Mouse (Mus musculus) adrenal gland, adult (tissue): ENCODE measurements around the gene Cacna1a.

ENCODE experiments used
- DNase-seq, 2 experiments: peaks; one replicate each; pipeline ENCODE4 v3.0.0; 2022 to 2023; ENCODE audit warnings: low spot score in 1 of 2; ENCODE audit not compliant: inconsistent age in 2 of 2

Cacna1a gene

DNA sequence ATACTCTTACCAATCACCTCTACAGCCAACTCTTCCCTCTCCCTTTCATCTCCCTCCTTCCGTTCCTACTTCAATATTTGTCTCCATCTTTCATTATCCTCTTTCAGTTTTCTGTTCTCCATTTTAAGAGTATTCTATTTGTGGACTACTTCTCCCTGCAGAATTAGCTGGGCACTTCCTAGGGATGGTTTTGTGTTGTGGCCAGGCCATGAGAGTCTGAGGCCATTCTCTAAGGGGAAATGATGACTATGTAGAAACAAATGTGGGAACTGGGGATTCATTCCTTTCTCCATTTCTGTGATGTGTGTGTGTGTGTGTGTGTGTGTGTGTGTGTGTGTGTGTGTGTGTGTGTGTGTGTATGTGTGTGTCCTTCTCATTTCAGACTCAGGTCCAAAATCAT is 144.5 kb downstream of the Cacna1a start:
- no peak for DNase-seq

DNA sequence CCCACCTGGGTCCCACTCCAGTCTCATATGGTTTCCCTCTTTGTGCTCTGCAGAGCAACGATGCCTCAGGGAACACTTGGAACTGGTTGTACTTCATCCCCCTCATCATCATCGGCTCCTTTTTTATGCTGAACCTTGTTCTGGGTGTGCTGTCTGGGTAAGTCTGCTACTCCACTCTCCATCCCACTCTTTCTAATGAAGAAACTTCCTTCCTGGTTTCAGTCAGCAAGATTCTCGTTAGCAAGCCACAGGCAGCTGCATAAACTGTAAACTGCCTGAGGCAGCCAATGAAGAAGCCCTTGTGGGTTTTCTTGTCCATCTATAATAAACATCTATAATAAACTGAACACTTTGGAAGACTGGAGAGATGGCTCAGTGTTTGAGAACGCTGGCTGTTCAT is 145.1 kb downstream of the Cacna1a start:
- DNase-seq, result no peak

DNA sequence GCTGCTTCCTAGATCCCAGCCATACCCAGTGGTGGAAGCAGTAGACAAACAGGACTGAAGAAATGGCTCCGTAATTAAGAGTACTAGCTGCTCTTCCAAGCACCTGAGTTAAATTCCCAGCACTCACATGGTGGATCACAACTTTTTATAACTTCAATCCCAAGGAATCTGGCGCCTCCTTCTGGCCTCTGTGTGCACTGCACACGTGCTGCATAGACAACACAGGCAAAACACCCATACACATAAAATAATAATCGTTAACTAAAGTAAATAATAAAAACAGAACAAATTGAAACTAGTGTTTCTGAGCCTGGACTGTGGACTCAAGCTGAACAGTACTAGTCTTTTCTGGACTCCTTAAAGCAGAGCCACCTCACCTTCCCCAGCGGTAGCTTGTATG is 148.7 kb downstream of the Cacna1a start:
- DNase-seq, result no peak

DNA sequence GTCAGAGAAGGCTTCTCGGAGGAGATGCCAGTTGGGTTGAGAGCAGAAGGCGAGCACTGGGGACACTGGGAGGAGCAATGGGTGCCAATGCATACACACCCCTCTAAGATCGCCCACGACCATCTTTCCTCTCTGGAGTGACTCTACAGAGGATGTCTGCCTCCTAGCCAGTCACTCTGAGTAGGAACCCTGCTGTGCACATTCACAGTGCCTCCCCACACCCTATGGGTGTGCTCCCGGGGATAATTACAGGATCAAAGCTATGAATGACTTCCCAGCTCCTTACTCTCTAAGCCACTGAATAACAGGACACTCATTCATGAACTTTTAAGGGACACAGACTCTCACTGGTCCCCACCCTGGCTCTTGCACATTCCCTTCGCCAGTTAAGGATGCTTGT is 151.1 kb downstream of the Cacna1a start:
- DNase-seq, result no peak

DNA sequence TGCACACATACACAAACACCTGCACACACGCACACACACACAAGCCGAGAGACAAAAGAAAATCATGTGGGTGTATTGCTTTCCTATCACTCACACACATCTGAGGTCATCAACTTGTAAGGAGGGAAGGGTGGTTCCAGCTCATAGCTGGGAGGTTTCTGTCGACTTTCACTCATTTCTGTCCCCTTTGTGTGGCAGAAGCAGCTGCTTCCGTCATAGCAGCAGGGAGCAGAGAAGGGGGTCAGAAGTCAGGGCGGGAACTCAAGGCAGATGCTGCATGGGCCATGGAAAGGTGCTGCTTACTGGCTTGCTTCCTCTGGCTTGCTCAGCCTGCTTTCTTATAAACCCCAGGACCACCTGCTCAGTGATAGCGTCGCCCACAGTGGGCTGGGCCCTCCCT is 154.2 kb downstream of the Cacna1a start:
- DNase-seq, result no peak

DNA sequence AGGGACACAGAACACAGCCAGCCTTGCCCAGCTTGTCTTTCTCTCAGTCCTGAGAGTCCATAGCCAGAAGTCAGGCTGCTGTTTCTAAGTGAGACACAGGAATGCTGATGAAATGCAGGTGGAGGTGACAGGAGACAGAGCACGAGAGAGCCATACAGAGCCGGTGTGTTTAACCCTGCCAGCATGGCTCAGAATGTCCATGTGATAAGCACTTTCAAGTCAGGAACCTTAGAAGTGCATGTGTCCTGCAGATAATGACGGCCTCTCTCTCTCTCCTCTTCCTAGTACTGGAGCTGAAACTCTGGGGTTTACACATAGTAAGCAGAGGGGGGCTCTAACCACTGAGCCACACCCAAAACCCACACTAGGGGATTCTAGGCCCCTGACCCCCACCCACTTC is 157.3 kb downstream of the Cacna1a start:
- DNase-seq, result no peak

DNA sequence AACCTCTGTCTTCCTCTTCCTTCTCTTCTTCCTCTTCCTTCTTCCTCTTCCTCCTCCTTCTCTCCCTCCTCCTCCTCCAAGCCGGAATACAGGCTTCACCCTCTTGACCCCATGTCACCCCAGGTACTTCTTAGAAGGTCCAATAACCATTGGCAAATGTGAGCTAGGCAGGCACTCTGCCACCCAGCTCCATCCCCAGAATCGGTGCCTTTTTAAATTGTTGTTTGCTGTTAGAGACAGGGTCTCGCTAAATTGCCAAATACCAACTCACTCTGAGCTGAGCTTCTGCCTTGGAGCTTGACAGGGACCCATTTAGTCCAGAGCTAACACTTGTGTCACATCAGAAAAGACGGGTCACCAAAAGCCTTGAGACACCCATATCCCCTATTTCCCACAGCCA is 164.2 kb downstream of the Cacna1a start:
- no peak for DNase-seq

DNA sequence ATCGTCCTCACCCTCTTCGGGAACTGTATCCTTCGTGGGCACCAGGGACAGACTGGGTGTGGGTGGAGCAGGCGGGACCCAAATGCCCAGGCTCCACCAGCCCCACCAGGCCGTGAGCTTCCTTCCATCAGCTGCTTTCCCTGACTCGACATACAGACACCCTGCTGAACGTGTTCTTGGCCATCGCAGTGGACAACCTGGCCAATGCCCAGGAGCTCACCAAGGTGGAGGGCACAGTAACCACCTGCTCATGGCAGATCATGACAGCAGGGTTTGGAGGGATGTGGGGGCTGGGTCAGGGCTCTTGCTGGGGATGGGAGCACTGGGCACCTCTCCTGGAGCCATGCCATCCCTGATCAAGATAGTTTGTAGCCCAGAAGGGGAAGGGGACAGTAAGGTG is 164.9 kb downstream of the Cacna1a start:
- no peak for DNase-seq

DNA sequence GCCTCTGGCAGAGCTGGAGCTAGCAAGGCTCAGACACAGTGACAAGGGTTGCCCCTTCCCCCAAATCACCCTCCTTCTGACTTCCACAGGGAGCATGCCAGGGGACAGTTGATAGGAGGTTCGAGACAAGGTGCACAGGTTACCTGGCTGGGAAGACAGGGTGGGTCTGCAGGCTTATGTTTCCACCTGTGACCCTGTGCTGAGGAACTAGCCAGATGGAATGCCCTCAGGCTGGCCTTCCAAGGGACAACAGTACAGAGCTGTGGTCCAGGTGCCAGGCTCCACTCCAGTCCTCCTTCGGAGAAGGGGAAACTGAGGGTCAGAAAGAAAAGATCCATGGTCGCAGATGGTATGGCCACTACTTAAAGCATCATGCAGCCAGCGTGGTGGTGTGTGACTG is 165.4 kb downstream of the Cacna1a start:
- DNase-seq, result no peak

DNA sequence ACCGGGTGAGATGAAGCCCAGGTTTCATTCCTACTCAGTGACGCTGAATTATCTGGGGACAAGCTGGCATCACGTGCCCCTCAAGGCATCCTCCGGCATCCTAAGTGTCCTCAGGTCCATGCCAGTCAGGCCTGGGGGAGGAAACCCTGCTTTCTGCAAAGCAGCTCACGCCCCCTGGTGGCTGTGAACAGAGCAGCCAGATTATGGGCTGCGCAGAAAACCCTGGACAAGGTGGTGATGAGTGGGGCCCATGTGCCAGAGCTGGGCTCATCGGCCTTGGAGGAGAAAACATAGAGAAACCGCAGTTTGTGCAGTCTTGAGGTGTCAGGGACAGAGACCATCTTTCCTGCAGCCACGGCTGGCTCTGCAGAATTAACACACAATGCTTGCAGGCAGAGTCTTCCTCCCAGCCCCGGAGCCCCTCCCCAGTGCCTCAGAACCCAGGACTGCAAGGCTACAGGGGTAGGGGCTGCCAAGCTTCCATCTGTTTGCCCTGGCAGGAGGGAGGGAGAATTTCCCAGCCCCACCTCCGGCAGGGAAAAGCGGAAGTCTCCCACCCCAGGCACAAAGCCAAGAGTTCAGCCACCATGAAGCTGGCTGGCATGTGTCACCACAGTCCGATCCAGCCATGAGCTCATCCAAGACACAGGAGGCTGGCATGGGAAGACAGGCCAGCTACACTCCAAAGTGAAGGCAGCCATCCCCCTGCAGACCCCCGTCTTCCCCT is 166.2 kb downstream of the Cacna1a start:
- peak; percentile 53 to 77 for DNase-seq

DNA sequence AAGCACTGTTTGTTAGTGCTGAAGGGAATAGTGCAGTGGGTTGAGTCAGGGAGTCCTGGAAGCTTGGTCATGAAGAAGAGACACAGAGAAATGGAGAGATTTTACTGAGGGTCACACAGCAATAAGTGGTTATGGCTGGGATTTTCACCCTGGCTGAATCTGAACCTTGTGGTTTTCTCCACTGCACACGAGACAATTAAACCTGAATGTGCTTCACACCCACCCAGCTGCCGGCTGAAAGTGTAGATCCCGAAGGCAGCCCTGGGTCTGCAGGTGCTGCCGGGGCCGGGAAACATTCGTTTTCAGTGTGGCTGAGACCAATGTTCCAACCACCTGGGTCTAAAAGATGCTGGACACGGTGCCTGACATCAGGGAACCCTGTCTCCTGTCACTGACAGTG is 167.0 kb downstream of the Cacna1a start:
- DNase-seq, result no peak

DNA sequence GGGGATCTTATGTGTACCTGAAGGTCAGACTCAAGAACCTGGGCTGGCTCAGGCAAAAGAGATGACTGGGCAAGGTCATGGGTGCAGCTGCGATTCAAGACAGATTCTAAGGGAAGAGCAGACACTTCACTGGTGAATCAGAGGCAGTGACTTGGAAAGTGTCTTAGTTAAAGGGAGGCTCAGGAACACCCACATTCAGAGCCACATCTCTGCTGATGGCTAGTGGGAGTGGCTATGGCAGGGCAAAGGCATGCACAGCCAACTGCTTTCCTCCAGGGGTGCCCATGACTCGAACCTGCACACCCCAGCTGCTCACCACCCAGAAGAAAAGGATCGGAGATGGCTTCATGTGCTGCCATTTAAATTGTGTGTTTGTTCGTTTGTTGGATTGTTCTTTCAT is 169.7 kb downstream of the Cacna1a start:
- DNase-seq, result no peak

DNA sequence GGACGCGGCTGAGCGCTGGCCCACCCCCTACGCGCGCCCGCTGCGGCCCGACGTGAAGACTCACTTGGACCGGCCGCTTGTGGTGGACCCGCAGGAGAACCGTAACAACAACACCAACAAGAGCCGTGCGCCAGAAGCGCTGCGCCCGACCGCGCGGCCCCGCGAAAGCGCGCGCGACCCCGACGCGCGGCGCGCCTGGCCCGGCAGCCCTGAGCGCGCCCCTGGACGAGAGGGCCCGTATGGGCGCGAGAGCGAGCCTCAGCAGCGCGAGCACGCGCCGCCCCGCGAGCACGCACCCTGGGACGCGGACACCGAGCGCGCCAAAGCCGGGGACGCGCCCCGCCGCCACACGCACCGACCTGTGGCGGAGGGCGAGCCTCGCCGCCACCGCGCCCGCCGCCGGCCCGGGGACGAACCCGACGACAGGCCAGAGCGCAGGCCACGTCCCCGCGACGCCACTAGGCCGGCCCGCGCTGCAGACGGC is 170.9 kb downstream of the Cacna1a start:
- DNase-seq, result no peak

DNA sequence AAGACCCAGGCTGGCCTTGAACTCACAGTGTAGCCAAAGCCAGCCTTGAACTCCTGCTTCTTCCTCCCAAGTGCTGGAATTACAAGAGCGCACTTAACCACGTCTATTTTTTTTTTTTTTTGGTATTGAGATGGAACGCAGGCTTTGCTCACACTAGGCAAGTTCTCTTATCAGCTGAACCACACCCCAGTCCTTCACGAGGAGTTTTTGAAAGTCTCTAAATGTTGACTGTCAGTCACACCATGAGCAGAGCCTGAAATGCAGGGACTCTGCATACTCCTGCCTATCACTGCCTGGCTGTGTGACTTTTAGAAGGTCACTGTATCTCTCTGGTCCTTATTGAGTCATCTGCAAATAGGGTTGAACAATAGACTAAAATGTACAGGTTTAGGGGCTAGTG is 173.5 kb downstream of the Cacna1a start:
- DNase-seq, result no peak

DNA sequence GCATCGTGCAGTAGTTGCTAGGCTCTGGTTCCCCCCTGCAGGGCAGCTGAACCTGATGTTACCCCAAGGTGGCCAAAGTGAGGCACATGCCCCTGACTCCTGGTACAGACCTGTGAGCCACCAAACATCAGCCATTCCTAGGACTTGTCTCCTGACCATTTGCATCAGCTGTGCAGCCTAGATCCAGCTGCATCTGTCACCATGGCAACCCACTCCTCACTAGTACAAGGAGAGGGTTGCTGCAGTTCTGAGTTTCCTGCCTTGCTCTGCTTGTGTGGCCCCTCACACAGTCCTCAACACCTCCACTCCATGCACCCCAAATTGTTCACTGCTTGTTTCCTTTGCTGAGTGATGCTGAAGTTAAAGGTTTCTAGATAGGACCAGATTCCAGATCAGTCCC is 175.8 kb downstream of the Cacna1a start:
- DNase-seq, result no peak

DNA sequence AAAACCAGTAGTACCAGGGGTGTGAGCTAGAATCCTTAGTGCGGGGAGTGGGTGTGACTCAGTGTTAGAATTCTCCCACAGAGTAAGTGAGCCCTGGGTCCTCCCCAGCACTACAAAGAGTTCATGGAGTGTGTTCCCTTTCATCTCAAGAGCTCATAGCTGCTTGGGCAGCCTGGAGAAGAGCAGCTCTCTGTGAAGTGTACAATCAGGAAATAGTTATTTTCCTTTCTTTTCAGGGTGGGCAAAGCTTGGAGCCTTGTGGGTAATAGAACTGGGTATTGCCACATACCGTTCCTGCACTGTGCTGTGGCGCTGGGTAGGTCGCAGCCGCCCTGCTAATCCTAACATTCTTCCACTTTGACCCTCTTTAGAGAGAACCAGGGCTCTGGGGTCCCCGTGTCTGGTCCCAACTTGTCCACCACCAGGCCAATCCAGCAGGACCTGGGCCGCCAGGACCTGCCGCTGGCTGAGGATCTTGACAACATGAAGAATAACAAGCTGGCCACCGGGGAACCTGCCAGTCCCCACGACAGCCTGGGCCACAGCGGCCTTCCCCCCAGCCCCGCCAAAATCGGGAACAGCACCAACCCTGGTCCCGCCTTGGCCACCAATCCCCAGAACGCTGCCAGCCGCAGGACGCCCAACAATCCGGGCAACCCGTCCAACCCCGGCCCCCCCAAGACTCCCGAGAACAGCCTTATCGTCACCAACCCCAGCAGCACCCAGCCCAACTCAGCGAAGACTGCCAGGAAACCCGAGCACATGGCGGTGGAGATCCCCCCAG is 177.5 kb downstream of the Cacna1a start:
- no peak for DNase-seq

DNA sequence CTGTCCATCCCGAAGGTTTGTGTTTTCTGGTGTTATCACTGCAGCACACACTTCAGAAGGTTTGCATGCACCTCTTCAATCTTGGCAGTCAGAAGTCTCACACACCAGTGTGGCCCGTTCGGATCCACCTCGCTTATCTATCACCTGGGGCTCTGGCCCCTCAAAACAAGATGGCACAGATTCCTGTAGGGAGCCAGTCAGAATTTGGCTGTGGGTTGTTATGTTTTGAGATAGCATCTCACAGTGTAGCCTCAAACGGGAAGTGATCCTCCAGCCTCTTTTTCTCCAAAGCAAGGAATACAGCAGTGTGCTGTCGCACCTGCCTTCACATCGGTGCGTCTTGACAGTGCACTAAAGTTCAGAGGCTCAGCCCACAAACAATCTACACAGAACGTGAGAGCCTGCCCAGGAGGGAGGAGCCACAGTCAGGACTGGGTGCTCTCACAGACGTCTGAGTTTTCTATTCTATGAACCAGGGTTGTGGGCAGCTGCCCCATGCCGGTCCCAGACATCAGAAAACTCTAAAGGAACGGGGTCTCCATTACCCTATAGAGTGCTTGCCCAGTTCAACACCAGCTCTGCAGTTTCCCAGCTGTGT is 178.7 kb downstream of the Cacna1a start:
- no peak for DNase-seq

DNA sequence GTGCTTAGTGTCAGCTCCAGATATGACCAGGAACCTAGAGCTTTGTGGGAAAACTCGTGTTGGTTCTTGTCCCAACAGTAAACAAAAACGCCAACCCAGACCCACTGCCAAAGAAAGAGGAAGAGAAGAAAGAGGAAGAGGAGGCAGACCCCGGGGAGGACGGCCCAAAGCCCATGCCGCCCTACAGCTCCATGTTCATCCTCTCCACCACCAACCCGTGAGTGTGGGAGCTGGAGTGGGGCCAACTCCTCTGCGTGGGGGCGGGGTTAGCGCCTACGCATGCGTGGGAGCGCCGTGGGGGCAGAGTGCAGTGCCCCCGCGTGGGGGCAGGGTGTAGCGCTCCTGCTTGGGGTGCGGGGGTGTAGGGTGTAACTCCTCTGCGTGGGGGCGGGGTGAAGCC is 179.3 kb downstream of the Cacna1a start:
- no peak for DNase-seq

DNA sequence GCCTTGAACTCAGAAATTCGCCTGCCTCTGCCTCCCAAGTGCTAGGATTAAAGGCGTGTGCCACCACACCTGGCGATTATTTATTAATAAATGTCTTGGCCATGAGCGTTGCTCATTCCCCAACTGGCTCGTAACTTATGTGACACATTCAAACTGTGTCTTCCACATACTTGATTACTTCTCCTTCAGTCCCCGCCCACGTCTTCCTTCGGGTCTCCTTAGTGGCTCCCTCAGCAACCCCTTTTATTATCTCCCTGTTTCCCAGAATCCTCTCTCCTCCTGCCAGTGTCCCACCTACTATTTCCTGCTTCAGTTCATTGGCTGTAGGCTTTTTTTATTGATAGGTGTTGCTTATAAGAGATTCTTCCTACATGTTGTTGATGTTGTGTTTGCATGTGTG is 180.5 kb downstream of the Cacna1a start:
- DNase-seq, result no peak

DNA sequence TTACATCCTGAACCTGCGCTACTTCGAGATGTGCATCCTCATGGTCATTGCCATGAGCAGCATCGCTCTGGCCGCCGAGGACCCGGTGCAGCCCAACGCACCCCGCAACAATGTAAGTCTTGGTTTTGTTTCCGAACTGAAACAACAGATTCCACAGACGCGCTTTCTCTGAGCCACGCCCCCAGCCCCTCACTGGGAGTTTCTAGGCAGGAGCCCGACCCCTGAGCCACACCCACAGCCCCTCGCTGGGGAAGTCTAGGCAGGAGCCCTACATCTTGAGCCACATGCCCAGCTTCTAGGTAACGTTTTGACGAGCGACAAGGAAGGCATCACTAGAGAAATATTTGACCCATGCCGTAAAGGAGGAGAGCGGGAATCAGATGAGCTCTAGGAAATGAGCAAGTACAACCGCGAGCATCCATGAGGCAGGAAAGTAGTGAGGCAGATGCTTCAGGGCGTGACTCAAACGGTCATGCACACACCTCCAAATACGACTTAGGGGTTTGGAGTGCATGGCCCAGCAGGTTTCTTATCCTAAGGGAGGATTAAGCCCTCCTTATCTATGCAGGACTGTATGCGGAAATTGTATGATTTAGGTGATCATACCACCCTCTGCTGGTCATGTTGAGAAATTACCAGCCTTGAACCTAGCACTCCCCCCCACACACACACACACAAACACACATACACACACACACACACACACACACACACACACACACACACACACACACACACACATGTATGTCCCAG is 181.9 kb downstream of the Cacna1a start:
- no peak for DNase-seq

DNA sequence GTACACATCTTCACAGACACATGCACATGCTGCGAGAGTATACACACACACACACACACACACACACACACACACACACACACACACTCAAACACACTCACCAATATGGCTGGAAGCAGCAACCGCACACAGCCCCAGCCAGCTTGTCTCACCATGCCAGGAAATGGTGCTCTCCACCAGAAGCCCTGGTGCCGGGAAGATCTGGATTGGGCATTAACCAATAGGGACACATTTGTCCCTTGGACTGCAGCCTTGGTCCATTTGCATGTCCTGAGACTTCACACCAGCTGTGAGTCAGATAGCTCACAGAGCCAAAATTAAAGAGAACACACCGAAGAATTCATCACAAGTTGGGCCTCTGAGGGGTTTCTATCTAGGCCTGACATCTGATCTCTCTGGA is 189.2 kb downstream of the Cacna1a start:
- DNase-seq, result no peak
